Mouse (Mus musculus): ENCODE data around the gene Rasl11a. TPM values are rescaled to one million over a fixed set of nuclear protein-coding genes. Genes with fewer than 3 reads are reported as not detected.

The Rasl11a gene
- total and polyA plus RNA-seq, 2 experiments from 2014 or later, result 7.7 to 18.8 TPM

DNA sequence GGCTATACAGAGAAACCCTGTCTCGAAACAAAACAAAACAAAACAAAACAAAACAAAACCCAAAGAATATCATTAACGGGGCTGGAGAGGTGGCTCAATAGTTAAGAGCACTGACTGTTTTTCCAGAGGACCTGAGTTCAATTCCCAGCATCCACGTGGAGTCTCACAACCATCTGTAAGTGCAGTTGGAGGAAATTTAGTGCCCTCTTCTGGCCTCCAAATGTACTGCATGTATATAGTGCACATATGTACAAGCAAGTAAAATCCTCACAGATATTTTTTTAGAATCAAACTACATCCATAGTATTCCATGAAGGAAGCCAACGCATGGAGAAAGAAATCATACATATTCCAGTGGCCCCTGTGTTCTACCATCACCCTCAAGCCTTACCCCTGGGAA lies 31.4 kb upstream of the Rasl11a start:
- Histone ChIP-seq H3K36me3 (replicated peaks; ENCODE audit: control insufficient read depth, insufficient read depth, low read length) (no peaks in the 10 kb centered on the region), H3K4me2 (ENCODE audit: low read depth, low read length) (no peak overlapping the region), H3K27ac (ENCODE audit: low read depth) (no peak overlapping the region), H3K4me1 (ENCODE audit: control insufficient read depth, insufficient read depth) (no peaks in the 10 kb centered on the region), H3K27me3 (ENCODE audit: control insufficient read depth, insufficient read depth, low read length) (no peaks in the 10 kb centered on the region), H3K9me3 (replicated peaks; ENCODE audit: control insufficient read depth, low read length) (no peaks in the 10 kb centered on the region), H3K9ac (replicated peaks; ENCODE audit: low read depth, low read length) (no peak overlapping the region), H3K4me3 (ENCODE audit: low read depth, low read length) (no peak overlapping the region)
- WGBS, result 84% methylated on average over 4 of the region's 4 CpGs
- no peak for DNase-seq (ENCODE audit: low spot score)
- no peak for TF ChIP-seq EP300 (IDR thresholded peaks at IDR 0.05; ENCODE audit: low read depth)
- TF ChIP-seq CTCF (IDR thresholded peaks at IDR 0.05; ENCODE audit: low read depth), result no peak
- ATAC-seq (ENCODE audit: insufficient read depth, low read depth), result no peak

DNA sequence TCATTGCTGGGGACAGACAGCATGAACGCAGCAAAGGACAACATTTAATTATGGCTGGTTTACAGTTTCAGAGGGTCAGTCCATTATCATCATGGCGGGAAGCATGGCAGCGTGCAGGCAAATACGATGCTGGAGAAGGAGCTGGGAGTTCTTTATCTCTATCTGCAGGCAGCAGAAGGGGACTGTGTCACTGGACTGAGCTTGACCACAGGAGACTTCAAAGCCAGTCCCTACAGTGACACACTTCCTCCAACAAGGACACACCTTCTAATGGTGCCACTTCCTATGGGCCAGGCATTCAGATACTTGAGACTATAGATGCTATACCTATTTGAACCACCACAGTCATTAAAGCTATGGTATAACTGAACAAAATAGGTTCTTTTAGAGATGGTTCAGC lies 29.5 kb upstream of the Rasl11a start:
- DNase-seq (ENCODE audit: low spot score), result no peak
- Histone ChIP-seq H3K4me3 (ENCODE audit: low read depth, low read length) (no peak overlapping the region), H3K4me2 (ENCODE audit: low read depth, low read length) (no peak overlapping the region), H3K4me1 (ENCODE audit: control insufficient read depth, insufficient read depth) (no peaks in the 10 kb centered on the region), H3K27ac (ENCODE audit: low read depth) (no peak overlapping the region), H3K27me3 (ENCODE audit: control insufficient read depth, insufficient read depth, low read length) (no peaks in the 10 kb centered on the region), H3K9ac (replicated peaks; ENCODE audit: low read depth, low read length) (no peak overlapping the region), H3K9me3 (replicated peaks; ENCODE audit: control insufficient read depth, low read length) (no peaks in the 10 kb centered on the region), H3K36me3 (replicated peaks; ENCODE audit: control insufficient read depth, insufficient read depth, low read length) (no peaks in the 10 kb centered on the region)
- ATAC-seq (ENCODE audit: insufficient read depth, low read depth), result no peak
- 64% methylated on average over 4 of the region's 4 CpGs for WGBS
- TF ChIP-seq EP300 (IDR thresholded peaks at IDR 0.05; ENCODE audit: low read depth) (no peak), CTCF (IDR thresholded peaks at IDR 0.05; ENCODE audit: low read depth) (no peak)

DNA sequence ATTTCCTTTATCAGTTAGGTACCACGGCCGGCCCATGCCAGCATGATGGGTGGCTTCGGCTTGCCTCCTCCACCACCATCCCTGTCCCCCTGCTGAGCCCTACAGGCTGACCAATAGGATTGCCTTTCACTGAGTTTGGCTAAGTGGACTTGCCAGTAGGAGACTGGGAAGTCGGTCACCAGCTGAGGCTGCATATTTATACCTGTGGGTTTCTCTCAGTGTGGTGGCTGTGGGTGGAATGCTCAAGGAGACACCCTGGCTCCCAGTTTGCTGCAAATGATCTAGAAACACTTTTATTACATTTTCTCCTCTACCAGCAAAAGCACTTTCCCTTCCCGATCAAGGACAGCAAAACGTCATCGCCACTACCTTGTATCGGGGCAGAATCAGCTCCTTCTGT lies 27.3 kb upstream of the Rasl11a start:
- no peaks in the 10 kb centered on the region for H3K9me3 ChIP-seq (replicated peaks; ENCODE audit: control insufficient read depth, low read length)
- 60% methylated on average over 8 of the region's 8 CpGs for WGBS
- H3K4me2 ChIP-seq (ENCODE audit: low read depth, low read length), result no peak overlapping the region
- H3K4me3 ChIP-seq (ENCODE audit: low read depth, low read length), result no peak overlapping the region
- H3K36me3 ChIP-seq (replicated peaks; ENCODE audit: control insufficient read depth, insufficient read depth, low read length), result no peaks in the 10 kb centered on the region
- DNase-seq (ENCODE audit: low spot score) (no peak), ATAC-seq (ENCODE audit: insufficient read depth, low read depth) (no peak)
- no peak for TF ChIP-seq EP300 (IDR thresholded peaks at IDR 0.05; ENCODE audit: low read depth)
- TF ChIP-seq CTCF (IDR thresholded peaks at IDR 0.05; ENCODE audit: low read depth), result no peak
- H3K4me1 ChIP-seq (ENCODE audit: control insufficient read depth, insufficient read depth), result no peaks in the 10 kb centered on the region
- H3K27ac ChIP-seq (ENCODE audit: low read depth), result no peak overlapping the region
- H3K9ac ChIP-seq (replicated peaks; ENCODE audit: low read depth, low read length), result no peak overlapping the region
- H3K27me3 ChIP-seq (ENCODE audit: control insufficient read depth, insufficient read depth, low read length), result no peaks in the 10 kb centered on the region

DNA sequence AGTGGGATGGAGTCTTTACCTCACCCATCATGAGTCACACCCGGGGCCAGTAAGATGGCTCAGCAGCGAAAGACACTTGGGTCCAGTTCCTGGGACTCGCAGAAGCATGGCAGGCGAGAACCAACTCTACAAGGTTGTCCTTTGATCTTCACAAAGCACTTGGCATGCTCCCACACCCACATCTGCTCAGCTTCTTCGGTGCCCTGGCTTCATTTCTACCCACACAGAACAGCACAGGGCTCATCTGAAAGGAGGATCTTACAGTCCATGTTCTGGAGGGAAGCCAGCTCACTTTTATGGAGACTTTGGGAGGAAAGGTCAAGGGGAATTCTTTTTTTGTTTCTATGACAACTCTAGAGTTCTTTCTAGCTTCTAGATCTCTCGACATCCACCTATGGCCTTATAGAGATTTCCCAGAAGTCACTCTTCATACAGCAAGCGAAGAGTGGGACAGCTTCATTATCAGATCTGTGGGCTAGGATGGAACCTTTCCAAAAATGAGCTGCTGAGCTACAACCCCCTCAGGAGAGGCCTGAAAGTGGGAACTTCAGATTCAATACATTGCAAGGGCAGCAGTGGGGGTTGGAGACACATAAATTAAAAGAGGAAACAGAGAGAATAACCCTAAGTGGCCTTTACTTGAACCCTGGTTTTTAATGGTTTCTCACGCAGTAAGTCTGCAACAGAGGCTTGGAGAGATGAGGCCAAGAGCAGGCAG lies 25.8 kb upstream of the Rasl11a start:
- Histone ChIP-seq H3K36me3 (replicated peaks; ENCODE audit: control insufficient read depth, insufficient read depth, low read length) (no peaks in the 10 kb centered on the region), H3K9ac (replicated peaks; ENCODE audit: low read depth, low read length) (no peak overlapping the region), H3K4me3 (ENCODE audit: low read depth, low read length) (no peak overlapping the region), H3K27ac (ENCODE audit: low read depth) (no peak overlapping the region), H3K27me3 (ENCODE audit: control insufficient read depth, insufficient read depth, low read length) (no peaks in the 10 kb centered on the region), H3K4me1 (ENCODE audit: control insufficient read depth, insufficient read depth) (no peaks in the 10 kb centered on the region), H3K9me3 (replicated peaks; ENCODE audit: control insufficient read depth, low read length) (no peaks in the 10 kb centered on the region), H3K4me2 (ENCODE audit: low read depth, low read length) (no peak overlapping the region)
- ATAC-seq (ENCODE audit: insufficient read depth, low read depth), result no peak
- no peak for TF ChIP-seq CTCF (IDR thresholded peaks at IDR 0.05; ENCODE audit: low read depth)
- TF ChIP-seq EP300 (IDR thresholded peaks at IDR 0.05; ENCODE audit: low read depth), result no peak
- 73% methylated on average over 8 of the region's 8 CpGs for WGBS
- DNase-seq (ENCODE audit: low spot score), result no peak

DNA sequence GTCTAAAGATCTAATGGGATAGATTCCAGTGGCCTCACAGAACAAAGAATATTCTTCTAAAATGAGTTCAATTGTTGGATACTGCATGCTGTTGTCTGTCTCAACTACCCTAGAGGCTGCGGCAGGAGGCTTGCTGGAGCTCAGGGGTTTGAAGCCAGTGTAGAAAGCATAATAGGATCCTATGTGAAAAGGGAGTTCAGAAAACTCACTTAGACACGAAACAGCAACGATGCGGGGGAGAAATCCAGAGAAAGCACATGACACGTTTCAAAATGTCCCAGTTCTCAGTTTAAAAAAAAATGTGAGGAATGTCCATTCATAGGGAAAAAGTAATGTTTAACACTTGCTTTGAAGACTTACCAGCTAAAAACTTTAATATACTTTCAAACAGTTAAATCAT lies 21.9 kb upstream of the Rasl11a start:
- no peak overlapping the region for H3K9ac ChIP-seq (replicated peaks; ENCODE audit: low read depth, low read length)
- no peak overlapping the region for H3K4me2 ChIP-seq (ENCODE audit: low read depth, low read length)
- H3K9me3 ChIP-seq (replicated peaks; ENCODE audit: control insufficient read depth, low read length), result no peaks in the 10 kb centered on the region
- no peaks in the 10 kb centered on the region for H3K36me3 ChIP-seq (replicated peaks; ENCODE audit: control insufficient read depth, insufficient read depth, low read length)
- TF ChIP-seq EP300 (IDR thresholded peaks at IDR 0.05; ENCODE audit: low read depth), result no peak
- no peak for TF ChIP-seq CTCF (IDR thresholded peaks at IDR 0.05; ENCODE audit: low read depth)
- no peak for DNase-seq (ENCODE audit: low spot score)
- no peak overlapping the region for H3K27ac ChIP-seq (ENCODE audit: low read depth)
- ATAC-seq (ENCODE audit: insufficient read depth, low read depth), result no peak
- no peaks in the 10 kb centered on the region for H3K27me3 ChIP-seq (ENCODE audit: control insufficient read depth, insufficient read depth, low read length)
- 77% methylated on average over 5 of the region's 5 CpGs for WGBS
- H3K4me1 ChIP-seq (ENCODE audit: control insufficient read depth, insufficient read depth), result no peaks in the 10 kb centered on the region; the same call in 1 of the 2 replicates
- no peak overlapping the region for H3K4me3 ChIP-seq (ENCODE audit: low read depth, low read length)

DNA sequence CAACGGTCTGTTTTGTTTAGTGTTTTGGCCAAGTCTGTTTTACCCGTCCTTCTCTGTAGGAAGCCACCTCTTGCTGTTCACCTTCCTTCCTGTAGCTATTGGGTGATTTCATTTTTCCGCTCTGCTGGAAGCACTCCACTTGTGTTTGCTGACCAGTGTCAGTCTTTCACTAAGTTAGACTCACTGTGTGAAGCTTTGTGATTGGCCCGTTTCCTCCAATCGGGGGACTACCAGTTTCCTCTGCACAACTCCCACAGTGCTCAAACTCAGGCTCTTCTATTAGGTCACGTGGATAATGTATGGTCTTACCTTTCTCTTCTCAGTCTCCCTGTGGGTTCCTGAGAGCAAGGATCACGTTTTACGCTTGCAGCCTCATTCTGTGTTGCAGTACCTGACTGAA lies 15.3 kb upstream of the Rasl11a start:
- TF ChIP-seq CTCF (IDR thresholded peaks at IDR 0.05; ENCODE audit: low read depth), result no peak
- TF ChIP-seq EP300 (IDR thresholded peaks at IDR 0.05; ENCODE audit: low read depth), result no peak
- H3K4me3 ChIP-seq (ENCODE audit: low read depth, low read length), result no peak overlapping the region
- DNase-seq (ENCODE audit: low spot score) (no peak), ATAC-seq (ENCODE audit: insufficient read depth, low read depth) (no peak)
- peaks cover 4% of the 10 kb centered on the region for H3K36me3 ChIP-seq (replicated peaks; ENCODE audit: control insufficient read depth, insufficient read depth, low read length)
- H3K4me2 ChIP-seq (ENCODE audit: low read depth, low read length), result peak overlapping the region; percentile 20; the same call in 1 of the 2 replicates
- no peaks in the 10 kb centered on the region for H3K9me3 ChIP-seq (replicated peaks; ENCODE audit: control insufficient read depth, low read length)
- no peaks in the 10 kb centered on the region for H3K27me3 ChIP-seq (ENCODE audit: control insufficient read depth, insufficient read depth, low read length)
- 36% methylated on average over 8 of the region's 8 CpGs for WGBS
- no peak overlapping the region for H3K9ac ChIP-seq (replicated peaks; ENCODE audit: low read depth, low read length)
- no peak overlapping the region for H3K27ac ChIP-seq (ENCODE audit: low read depth)
- peaks cover 9% of the 10 kb centered on the region; the same call in 1 of the 2 replicates for H3K4me1 ChIP-seq (ENCODE audit: control insufficient read depth, insufficient read depth)

All from heart, postnatal 0 days (tissue).